Mouse (Mus musculus) liver, postnatal 0 days (tissue): ENCODE results near the gene Arhgef17. TPM values are rescaled to one million over a fixed set of nuclear protein-coding genes. Genes with fewer than 3 reads are reported as not detected.

ENCODE experiments used
- ATAC-seq: fragments of 200-750 bp; cut with Nextera tagmentation; 2 replicates; pipeline ENCODE4 v1.8.0; 2017; ENCODE audit warnings: mild to moderate bottlenecking, moderate library complexity
- DNase-seq: peaks from one replicate; pipeline ENCODE4 v3.0.0-alpha.2; 2016
- H3K27ac ChIP-seq: fragments of 300-500 bp; sonication (generic); 2 replicates; pipeline ENCODE4 v1.5.1; 2014; ENCODE audit warnings: antibody characterized with exemption, moderate library complexity, mild to moderate bottlenecking, low read depth
- H3K27me3 ChIP-seq: fragments of 300-500 bp; sonication (generic); 2 replicates; pipeline ENCODE4 v1.6.1; 2014; ENCODE audit warnings: low read length, control low read depth, mixed read lengths; ENCODE audit not compliant: insufficient read depth
- H3K36me3 ChIP-seq: fragments of 300-500 bp; sonication (generic); replicated peaks from 2 replicates; pipeline ENCODE4 v1.6.1; 2014; ENCODE audit warnings: mild to moderate bottlenecking, control low read depth, low read length, moderate library complexity, mixed read lengths; ENCODE audit not compliant: insufficient read depth
- H3K4me1 ChIP-seq: fragments of 300-500 bp; sonication (generic); 2 replicates; pipeline ENCODE4 v1.6.1; 2014; ENCODE audit warnings: antibody characterized with exemption, mild to moderate bottlenecking, control low read depth; ENCODE audit not compliant: insufficient read depth
- H3K4me2 ChIP-seq: fragments of 300-500 bp; sonication (generic); 2 replicates; pipeline ENCODE4 v1.6.1; 2014; ENCODE audit warnings: low read depth, mild to moderate bottlenecking, low read length, moderate library complexity, mixed read lengths
- H3K4me3 ChIP-seq: fragments of 300-500 bp; sonication (generic); 2 replicates; pipeline ENCODE4 v1.5.1; 2014; ENCODE audit warnings: low read depth, low read length
- H3K9ac ChIP-seq: fragments of 300-500 bp; sonication (generic); replicated peaks from 2 replicates; pipeline ENCODE4 v1.6.1; 2014; ENCODE audit warnings: mild to moderate bottlenecking, moderate library complexity
- H3K9me3 ChIP-seq: fragments of 300-500 bp; sonication (generic); 2 replicates; pipeline ENCODE4 v1.6.1; 2016; ENCODE audit warnings: mild to moderate bottlenecking, control low read depth, low read length, mixed read lengths
- CTCF ChIP-seq: sonication (generic); IDR thresholded peaks from 2 replicates; pipeline ENCODE4 v1.5.1; 2016; ENCODE audit warnings: antibody characterized with exemption, low read depth
- EP300 ChIP-seq: IDR thresholded peaks from 2 replicates; pipeline ENCODE4 v1.6.1; 2016; ENCODE audit warnings: antibody characterized with exemption, low read depth, mild to moderate bottlenecking
- WGBS: fragments of 180-500 bp; shearing (Covaris S2); extraction: QIAGEN DNeasy Blood & Tissue Kit; methylation state at CpG from one replicate; pipeline ENCODE4 v1.1.7; 2014; ENCODE audit not compliant: insufficient replicate concordance; 5-methylcytosine and 5-hydroxymethylcytosine counted together
- polyA plus RNA-seq: library from polyadenylated mRNA; unstranded; fragments of >200 nt; fragmentation: Nextera tagmentation; extraction: Ambion mirVana; gene quantifications from 2 replicates; pipeline ENCODE4 v1.2.1, GENCODE M21; 2015

Arhgef17 gene
- polyA plus RNA-seq, 1 experiment from 2014 or later: 0.35 TPM

DNA sequence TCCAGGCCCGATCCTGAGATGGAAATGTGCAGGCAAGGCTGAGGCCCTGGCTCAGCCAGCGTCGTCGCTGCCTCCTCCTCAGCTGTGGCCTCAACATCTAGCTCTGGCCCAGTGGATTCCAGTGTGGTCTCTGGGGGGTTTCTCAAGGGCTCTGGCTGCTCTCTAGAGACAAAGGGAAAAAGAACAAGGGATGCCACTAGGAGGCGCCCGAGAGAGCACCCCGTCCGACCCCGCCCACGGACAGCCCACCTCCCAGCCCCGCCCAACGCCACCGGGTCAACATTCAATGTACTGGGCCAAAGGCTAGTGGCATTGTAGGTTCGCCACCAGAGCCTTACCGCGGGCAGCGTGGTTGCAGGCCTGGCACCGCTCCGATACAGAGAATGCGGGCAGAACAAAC is 52.3 kb downstream of the Arhgef17 start:
- no peaks in the 10 kb centered on the region for H3K27me3 ChIP-seq
- no peak overlapping the region for H3K27ac ChIP-seq
- 0 out of 2 replicates have a peak overlapping the region, but pooled peaks have one; percentile 16 for H3K9ac ChIP-seq
- H3K4me2 ChIP-seq: peak overlapping the region; percentile 50
- H3K4me1 ChIP-seq: peaks cover 10% of the 10 kb centered on the region
- no peak overlapping the region for H3K4me3 ChIP-seq
- DNase-seq (peak; percentile 91), ATAC-seq (peak; percentile 78)
- H3K9me3 ChIP-seq: no peaks in the 10 kb centered on the region
- H3K36me3 ChIP-seq: no peaks in the 10 kb centered on the region; the same call in 1 of the 2 replicates
- 27% methylated on average over 20 of the region's 20 CpGs for WGBS
- TF ChIP-seq EP300 (no peak), CTCF (peak; percentile 75)

- Histone ChIP-seq H3K4me3 (no peak overlapping the region), H3K27me3 (no peaks in the 10 kb centered on the region), H3K9ac (no peak overlapping the region), H3K9me3 (no peaks in the 10 kb centered on the region), H3K36me3 (no peaks in the 10 kb centered on the region), H3K27ac (no peak overlapping the region), H3K4me1 (peaks cover 13% of the 10 kb centered on the region), H3K4me2 (no peak overlapping the region)
- DNase-seq (no peak), ATAC-seq (no peak)
- 73% methylated on average over 9 of the region's 9 CpGs for WGBS
- no peak for TF ChIP-seq CTCF
- TF ChIP-seq EP300: no peak
Observed at GRCm38 (mm10) chr7:100876771-100877170, 55.1 kb downstream of the Arhgef17 start.

DNA sequence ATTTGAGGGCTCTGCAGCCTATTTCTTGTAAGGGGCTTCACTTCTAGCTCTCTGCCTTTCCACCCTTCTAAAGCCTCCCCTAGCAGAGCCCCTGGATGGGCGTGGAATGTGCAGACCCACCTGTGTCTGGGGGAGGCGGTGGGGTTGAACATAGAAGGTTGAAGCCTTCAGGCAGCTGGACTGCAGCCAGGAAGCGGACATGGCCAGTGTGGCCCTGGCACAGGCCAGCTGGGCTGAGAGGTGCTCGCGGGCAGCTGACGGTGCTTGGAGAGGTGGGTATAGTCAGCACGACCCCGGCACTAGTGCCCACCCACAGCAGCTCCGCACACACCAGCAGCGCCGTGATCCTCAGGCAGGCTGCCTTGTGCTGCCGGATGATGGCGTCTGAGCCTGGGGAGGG is 55.6 kb downstream of the Arhgef17 start:
- ATAC-seq: no peak
- H3K27me3 ChIP-seq: no peaks in the 10 kb centered on the region
- no peak overlapping the region for H3K4me3 ChIP-seq
- H3K36me3 ChIP-seq: no peaks in the 10 kb centered on the region
- H3K27ac ChIP-seq: peak overlapping the region; percentile 51; the same call in 1 of the 2 replicates
- H3K9me3 ChIP-seq: no peaks in the 10 kb centered on the region
- TF ChIP-seq CTCF (no peak), EP300 (no peak)
- no peak for DNase-seq
- H3K9ac ChIP-seq: no peak overlapping the region
- WGBS: 78% methylated on average over 13 of the region's 13 CpGs
- H3K4me1 ChIP-seq: peaks cover 13% of the 10 kb centered on the region
- no peak overlapping the region for H3K4me2 ChIP-seq

- no peak overlapping the region for H3K4me3 ChIP-seq
- H3K36me3 ChIP-seq: no peaks in the 10 kb centered on the region
- H3K27ac ChIP-seq: peak overlapping the region; percentile 51; the same call in 1 of the 2 replicates
- 25% methylated on average over 1 of the region's 1 CpGs for WGBS
- ATAC-seq: peak; percentile 16; the same call in 1 of the 2 replicates
- no peak overlapping the region for H3K4me2 ChIP-seq
- H3K9me3 ChIP-seq: no peaks in the 10 kb centered on the region
- H3K27me3 ChIP-seq: no peaks in the 10 kb centered on the region
- DNase-seq: no peak
- H3K9ac ChIP-seq: no peak overlapping the region
- H3K4me1 ChIP-seq: peaks cover 13% of the 10 kb centered on the region
- no peak for TF ChIP-seq CTCF
- TF ChIP-seq EP300: peak; percentile 38; the same call in 1 of the 2 replicates
Observed at GRCm38 (mm10) chr7:100875822-100876221, 56.1 kb downstream of the Arhgef17 start.

GRCm38 (mm10) chr7:100873197-100873596 is 58.7 kb downstream of the Arhgef17 start:
- TF ChIP-seq CTCF (no peak), EP300 (no peak)
- H3K27me3 ChIP-seq: no peaks in the 10 kb centered on the region
- WGBS: 91% methylated on average over 13 of the region's 13 CpGs
- H3K9ac ChIP-seq: no peak overlapping the region
- H3K9me3 ChIP-seq: no peaks in the 10 kb centered on the region
- H3K4me3 ChIP-seq: no peak overlapping the region
- H3K36me3 ChIP-seq: no peaks in the 10 kb centered on the region
- H3K27ac ChIP-seq: no peak overlapping the region
- DNase-seq (no peak), ATAC-seq (no peak)
- peaks cover 31% of the 10 kb centered on the region for H3K4me1 ChIP-seq
- H3K4me2 ChIP-seq: no peak overlapping the region

- peaks cover 36% of the 10 kb centered on the region for H3K4me1 ChIP-seq
- 52% methylated on average over 5 of the region's 5 CpGs for WGBS
- no peaks in the 10 kb centered on the region for H3K27me3 ChIP-seq
- H3K9me3 ChIP-seq: no peaks in the 10 kb centered on the region
- no peak for ATAC-seq
- DNase-seq: no peak
- H3K27ac ChIP-seq: no peak overlapping the region
- no peaks in the 10 kb centered on the region for H3K36me3 ChIP-seq
- TF ChIP-seq CTCF (no peak), EP300 (no peak)
- H3K9ac ChIP-seq: no peak overlapping the region
- H3K4me3 ChIP-seq: no peak overlapping the region
- no peak overlapping the region for H3K4me2 ChIP-seq
Observed at GRCm38 (mm10) chr7:100871892-100872291, 60.0 kb downstream of the Arhgef17 start.

- peaks cover 36% of the 10 kb centered on the region for H3K4me1 ChIP-seq
- H3K36me3 ChIP-seq: no peaks in the 10 kb centered on the region
- TF ChIP-seq EP300 (no peak), CTCF (no peak)
- DNase-seq (no peak), ATAC-seq (no peak)
- H3K27ac ChIP-seq: no peak overlapping the region
- WGBS: 73% methylated on average over 4 of the region's 4 CpGs
- no peak overlapping the region for H3K4me2 ChIP-seq
- H3K9me3 ChIP-seq: no peaks in the 10 kb centered on the region
- no peak overlapping the region for H3K9ac ChIP-seq
- no peaks in the 10 kb centered on the region for H3K27me3 ChIP-seq
- H3K4me3 ChIP-seq: no peak overlapping the region
Observed at GRCm38 (mm10) chr7:100871355-100871754, 60.6 kb downstream of the Arhgef17 start.
